Comparison of ENCODE assay signal across 7 mouse cellular contexts in the genomic region with DNA sequence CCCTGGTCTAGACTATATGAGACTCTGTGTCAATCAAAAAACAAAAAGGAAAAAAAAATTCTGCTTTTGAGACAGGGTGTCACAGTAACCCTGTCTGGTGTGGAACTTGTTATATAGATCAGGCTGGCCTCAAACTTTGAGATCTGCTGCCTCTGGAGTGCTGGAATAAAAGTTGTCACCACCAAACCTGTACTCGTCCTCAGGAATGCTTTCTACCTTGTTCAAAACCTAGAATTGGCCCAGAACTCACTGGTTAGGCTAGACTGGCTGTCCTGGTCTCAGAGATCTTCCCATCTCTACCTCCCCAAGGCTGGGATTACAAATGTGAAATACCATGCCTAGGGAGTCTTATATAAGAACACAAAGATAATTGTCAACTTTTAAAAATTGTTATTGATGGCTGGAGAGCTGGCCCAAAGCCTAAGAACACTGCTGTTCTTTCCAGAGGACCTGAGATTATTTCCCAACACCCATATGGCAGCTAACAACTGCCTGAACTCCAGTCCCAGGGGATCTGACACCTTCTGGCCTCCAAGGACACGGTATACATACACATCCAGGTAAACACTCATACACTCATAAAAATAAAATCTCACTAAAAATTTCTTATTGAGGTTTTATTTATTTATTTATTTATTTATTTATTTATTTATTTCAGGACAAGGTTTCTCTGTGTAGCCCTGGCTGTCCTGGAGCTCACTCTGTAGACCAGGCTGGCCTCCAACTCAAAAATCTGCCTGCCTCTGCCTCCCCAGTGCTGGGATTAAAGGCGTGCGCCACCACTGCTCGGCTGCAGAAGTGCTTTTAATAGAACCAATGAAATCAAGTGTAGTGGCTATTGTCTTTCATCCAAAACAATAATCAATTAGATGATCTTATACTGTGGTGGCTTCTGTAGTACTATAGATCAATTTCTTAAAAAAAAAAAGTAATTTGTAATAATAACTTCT. TPM values are rescaled to one million over a fixed set of nuclear protein-coding genes. Genes with fewer than 3 reads are reported as not detected.
DNase-seq lines count a peak whose midpoint lies in the region; ATAC-seq and TF ChIP-seq lines count a peak whose summit lies in the region.

No protein-coding gene starts in this region.

- H3K36me3 ChIP-seq in lung, embryonic 14.5 days (ENCODE audit: insufficient read depth) = no peaks in the 10 kb centered on the region
- no peaks in the 10 kb centered on the region for H3K36me3 ChIP-seq in limb, embryonic 10.5 days
- H3K36me3 ChIP-seq in small intestine, adult 2 months (ENCODE audit: control insufficient read depth, insufficient read depth, low read length) = no peaks in the 10 kb centered on the region

- H3K27ac ChIP-seq in lung, embryonic 14.5 days (ENCODE audit: low read depth) = peak overlapping the region; percentile 95; the same call in 1 of the 2 replicates
- H3K27ac ChIP-seq in limb, embryonic 10.5 days = peak overlapping the region; percentile 94; the same call in 1 of the 2 replicates
- H3K27ac ChIP-seq in small intestine, adult 2 months (ENCODE audit: insufficient read depth, low read depth, low read length) = peak overlapping the region; percentile 42

- 88% methylated on average over 5 of the region's 5 CpGs for WGBS in lung, embryonic 14.5 days
- 91% methylated on average over 5 of the region's 5 CpGs for WGBS in limb, embryonic 10.5 days
- 81% methylated on average over 5 of the region's 5 CpGs for WGBS in small intestine, adult 2 months

- DNase-seq in lung, embryonic 14.5 days = no peak
- no peak for DNase-seq in lung, postnatal 36 days
- peak; percentile 77 for DNase-seq in fat pad, adult 2 months (ENCODE audit: extremely low read depth, low read depth, low spot score)
- no peak for DNase-seq in limb, embryonic 10.5 days (ENCODE audit: low spot score)
- DNase-seq in spleen, postnatal 4 days (ENCODE audit: low spot score in 2 of 2) = no peak

- no peak for ATAC-seq in lung, embryonic 14.5 days (ENCODE audit: insufficient read depth)
- ATAC-seq in inflammation-experienced regulatory T-cells, adult 6 months = no peak

- H3K4me1 ChIP-seq in lung, embryonic 14.5 days (ENCODE audit: insufficient read depth) = no peaks in the 10 kb centered on the region
- H3K4me1 ChIP-seq in limb, embryonic 10.5 days = peaks cover 15% of the 10 kb centered on the region
- H3K4me1 ChIP-seq in small intestine, adult 2 months (ENCODE audit: control insufficient read depth, insufficient read depth, insufficient read length, low read length) = 0 out of 2 replicates have a peak, but pooled peaks cover 1% of the 10 kb centered on the region

- no peaks in the 10 kb centered on the region for H3K9me3 ChIP-seq in lung, embryonic 14.5 days (ENCODE audit: low read depth, low read length)
- no peaks in the 10 kb centered on the region for H3K9me3 ChIP-seq in limb, embryonic 10.5 days (replicated peaks)

- H3K27me3 ChIP-seq in lung, embryonic 14.5 days (ENCODE audit: insufficient read depth, low read length) = no peaks in the 10 kb centered on the region
- no peaks in the 10 kb centered on the region for H3K27me3 ChIP-seq in limb, embryonic 10.5 days (ENCODE audit: low read depth, poor library complexity, severe bottlenecking)
- no peaks in the 10 kb centered on the region for H3K27me3 ChIP-seq in small intestine, adult 2 months (ENCODE audit: control insufficient read depth, insufficient read depth, low read length)

- no peak for TF ChIP-seq CTCF in lung, embryonic 14.5 days (IDR thresholded peaks at IDR 0.05; ENCODE audit: low read depth)
- no peak for TF ChIP-seq CTCF in small intestine, adult 2 months (IDR thresholded peaks at IDR 0.05; ENCODE audit: extremely low read depth, insufficient read length, insufficient replicate concordance, low read depth, low read length)

- TF ChIP-seq POLR2A in small intestine, adult 2 months (IDR thresholded peaks at IDR 0.05; ENCODE audit: low read depth, low read length) = no peak

- H3K4me2 ChIP-seq in lung, embryonic 14.5 days = peak overlapping the region; percentile 82

- no peak overlapping the region for H3K9ac ChIP-seq in lung, embryonic 14.5 days

- peak overlapping the region; percentile 64; the same call in 1 of the 2 replicates for H3K4me3 ChIP-seq in lung, embryonic 14.5 days (ENCODE audit: low read depth, low read length)
- peak overlapping the region; percentile 80 for H3K4me3 ChIP-seq in limb, embryonic 10.5 days
- H3K4me3 ChIP-seq in small intestine, adult 2 months (ENCODE audit: low read depth, low read length) = no peak overlapping the region

RNA-seq across cellular contexts. Expression of gene Lyrm7, which starts 1.0 kb away (rescaled TPM):
- polyA plus RNA-seq in lung, embryonic 14.5 days (2014; fragmentation: Nextera tagmentation; extraction: Ambion mirVana) = 7.9 and 8.0 TPM in 2 replicates
- 6.5 and 7.9 TPM in 2 replicates for polyA plus RNA-seq in limb, embryonic 10.5 days (2016; fragmentation: Nextera tagmentation; extraction: Ambion mirVana)
- 0.03 and 0.15 TPM in 2 replicates for polyA plus RNA-seq in small intestine, adult 2 months (2012; rRNA removed)
- polyA plus RNA-seq in inflammation-experienced regulatory T-cells, adult 6 months (2017; shearing (Covaris generic)) = 1 to 10 TPM; 3.4 to 6.4 (median 3.7) TPM

RNA-seq across cellular contexts. Expression of gene Hint1, which starts 4.4 kb away (rescaled TPM):
- polyA plus RNA-seq in lung, embryonic 14.5 days (2014; fragmentation: Nextera tagmentation; extraction: Ambion mirVana) = 690 and 743 TPM in 2 replicates
- 550 and 645 TPM in 2 replicates for polyA plus RNA-seq in limb, embryonic 10.5 days (2016; fragmentation: Nextera tagmentation; extraction: Ambion mirVana)
- polyA plus RNA-seq in small intestine, adult 2 months (2012; rRNA removed) = 371 and 593 TPM in 2 replicates
- 100 to 1,000 TPM; 423 to 700 (median 441) TPM for polyA plus RNA-seq in inflammation-experienced regulatory T-cells, adult 6 months (2017; shearing (Covaris generic))

RNA-seq across cellular contexts. Expression of gene Gpx3, which starts 40.5 kb away (rescaled TPM):
- polyA plus RNA-seq in lung, embryonic 14.5 days (2014; fragmentation: Nextera tagmentation; extraction: Ambion mirVana) = 144 and 164 TPM in 2 replicates
- 52.0 and 60.7 TPM in 2 replicates for polyA plus RNA-seq in limb, embryonic 10.5 days (2016; fragmentation: Nextera tagmentation; extraction: Ambion mirVana)
- 52.2 and 90.3 TPM in 2 replicates for polyA plus RNA-seq in small intestine, adult 2 months (2012; rRNA removed)
- 1 to 10 TPM in 1 of 3 experiments, under 1 TPM in 2; 0.67 to 1.6 (median 0.85) TPM for polyA plus RNA-seq in inflammation-experienced regulatory T-cells, adult 6 months (2017; shearing (Covaris generic))

Comparison
In these comparisons a context has a peak if more than half of its experiments do, and no peak if none do; other contexts are left out.
1. H3K27ac ChIP-seq: peak in every context shown above with its lines; median percentile 95 in lung, embryonic 14.5 days; 94 in limb, embryonic 10.5 days; 42 in small intestine, adult 2 months.
2. RNA of gene Gpx3, which starts 40.5 kb away (polyA plus RNA-seq): 144 to 164 TPM in lung, embryonic 14.5 days, 52.2 to 90.3 TPM in small intestine, adult 2 months and 52.0 to 60.7 TPM in limb, embryonic 10.5 days; 0.67 to 1.6 TPM in inflammation-experienced regulatory T-cells, adult 6 months; every median in the first group is over 10 times any median in the second.